Comparison of ENCODE assay signal across 7 mouse cellular contexts in the genomic region with DNA sequence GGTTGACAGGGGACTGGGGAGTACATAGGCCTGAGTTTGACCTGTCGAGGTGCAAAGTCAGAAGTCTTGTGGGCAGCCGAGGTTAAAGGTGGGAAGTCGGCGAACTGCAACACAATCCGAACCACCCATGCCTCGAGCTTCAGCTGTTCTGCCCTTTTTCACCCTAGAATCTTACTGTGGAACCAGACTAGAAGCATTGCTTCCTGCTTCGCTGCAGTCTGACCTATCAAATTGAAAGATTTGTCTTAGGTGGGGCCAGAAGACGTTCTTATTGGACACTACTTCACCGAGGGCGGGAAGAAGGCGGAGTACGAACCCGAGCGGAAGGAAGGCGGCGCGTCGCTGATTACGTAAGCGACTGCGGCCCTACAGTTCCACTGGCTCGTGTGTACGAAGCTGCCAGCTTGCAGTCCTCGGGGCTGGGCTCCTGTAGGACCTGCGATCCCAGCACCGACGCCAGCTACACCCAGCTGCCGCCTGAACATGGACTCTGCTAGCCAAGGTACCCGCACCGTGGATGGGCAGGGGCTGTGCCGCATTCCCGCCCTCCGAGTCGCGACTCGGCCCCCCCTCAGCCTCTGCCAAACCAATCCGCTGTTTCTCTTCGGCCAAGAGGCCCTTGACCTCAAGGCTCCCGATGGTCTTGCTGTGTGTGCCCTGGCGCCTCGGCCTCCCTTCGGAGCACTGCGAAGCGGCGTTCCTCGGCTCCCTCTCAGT. TPM values are rescaled to one million over a fixed set of nuclear protein-coding genes. Genes with fewer than 3 reads are reported as not detected.
DNase-seq lines count a peak whose midpoint lies in the region; ATAC-seq lines count a peak whose summit lies in the region.

A gene (plus strand): TSS at position 312 of the 717 bp plus-strand sequence.

- peak; percentile 97 for ATAC-seq in intestine, embryonic 16.5 days
- peak; percentile 97 for ATAC-seq in midbrain, embryonic 11.5 days (ENCODE audit: low FRiP score)

- no peaks in the 10 kb centered on the region for H3K9me3 ChIP-seq in intestine, embryonic 16.5 days (ENCODE audit: control insufficient read depth, low read length)
- no peaks in the 10 kb centered on the region for H3K9me3 ChIP-seq in midbrain, embryonic 11.5 days (ENCODE audit: control insufficient read depth, low read length)

- peak; percentile 93 for DNase-seq in adrenal gland, adult 8-10 months
- peak; percentile 92 for DNase-seq in embryo, embryonic 9.5 days (ENCODE audit: extremely low spot score)
- DNase-seq in gastrocnemius, postnatal 4 days (ENCODE audit: low spot score in 2 of 2) = peak; percentile 76 to 92
- DNase-seq in left cerebral cortex, postnatal 36 days (ENCODE audit: low spot score in 2 of 2) = peak; percentile 86 to 90
- DNase-seq in midbrain, embryonic 11.5 days (ENCODE audit: low spot score, missing footprints) = peak; percentile 98
- peak; percentile 97 for DNase-seq in skeletal muscle tissue, adult 2 months (ENCODE audit: low read depth, low spot score)

- H3K36me3 ChIP-seq in intestine, embryonic 16.5 days (ENCODE audit: control insufficient read depth, insufficient read depth, low read length) = no peaks in the 10 kb centered on the region
- peaks cover 7% of the 10 kb centered on the region; the same call in 1 of the 2 replicates for H3K36me3 ChIP-seq in midbrain, embryonic 11.5 days (ENCODE audit: control insufficient read depth, insufficient read depth, low read length)

- no peaks in the 10 kb centered on the region for H3K27me3 ChIP-seq in intestine, embryonic 16.5 days (replicated peaks; ENCODE audit: control insufficient read depth, insufficient read depth, low read length)
- H3K27me3 ChIP-seq in midbrain, embryonic 11.5 days (ENCODE audit: control insufficient read depth, insufficient read depth, low read length) = no peaks in the 10 kb centered on the region

- peaks cover 9% of the 10 kb centered on the region; the same call in 1 of the 2 replicates for H3K4me1 ChIP-seq in intestine, embryonic 16.5 days (ENCODE audit: control insufficient read depth, insufficient read depth, low read length)
- peaks cover 9% of the 10 kb centered on the region for H3K4me1 ChIP-seq in midbrain, embryonic 11.5 days (ENCODE audit: control insufficient read depth, insufficient read depth, low read length)

- H3K9ac ChIP-seq in intestine, embryonic 16.5 days (ENCODE audit: low read depth, low read length) = peak within 1 kb of the TSS; percentile 96
- H3K9ac ChIP-seq in midbrain, embryonic 11.5 days (ENCODE audit: low read length) = peak within 1 kb of the TSS; percentile 93

- intact Hi-C loops in left cerebral cortex, postnatal 36 days (cut with DNase I) = loop anchor here (1.0 to 2.0 kb wide), 3 partner anchors 38 to 105 kb away; a partner anchor contains a TSS

- peak within 1 kb of the TSS; percentile 82 for H3K4me2 ChIP-seq in intestine, embryonic 16.5 days (ENCODE audit: low read depth, low read length)
- H3K4me2 ChIP-seq in midbrain, embryonic 11.5 days = peak within 1 kb of the TSS; percentile 98

- H3K4me3 ChIP-seq in intestine, embryonic 16.5 days (ENCODE audit: low read length) = peak within 1 kb of the TSS; percentile 94
- peak within 1 kb of the TSS; percentile 92 for H3K4me3 ChIP-seq in midbrain, embryonic 11.5 days (ENCODE audit: low read depth, low read length)

- H3K27ac ChIP-seq in intestine, embryonic 16.5 days (ENCODE audit: low read length) = peak within 1 kb of the TSS; percentile 97
- peak within 1 kb of the TSS; percentile 82 for H3K27ac ChIP-seq in midbrain, embryonic 11.5 days (ENCODE audit: low read depth, low read length)

- under 1% methylated on average over 46 of the region's 46 CpGs for WGBS in intestine, embryonic 16.5 days
- WGBS in midbrain, embryonic 11.5 days = under 1% methylated on average over 46 of the region's 46 CpGs

RNA-seq across cellular contexts. Expression of the gene that starts here (rescaled TPM):
- 100 to 1,000 TPM; 117 to 138 (median 127) TPM for total RNA-seq in adrenal gland, adult 8-10 months (2022)
- total RNA-seq in gastrocnemius, postnatal 4 days (2021) = 10 to 100 TPM; 86.8 to 93.0 TPM
- polyA plus RNA-seq in intestine, embryonic 16.5 days (2015; fragmentation: Nextera tagmentation; extraction: Ambion mirVana) = 122 and 134 TPM in 2 replicates
- total RNA-seq in left cerebral cortex, postnatal 36 days (2021) = 10 to 100 TPM; 64.1 to 72.6 TPM
- polyA plus RNA-seq in midbrain, embryonic 11.5 days (2014; fragmentation: Nextera tagmentation; extraction: Ambion mirVana) = 146 and 149 TPM in 2 replicates

Comparison
In these comparisons a context has a peak if more than half of its experiments do, and no peak if none do; other contexts are left out.
1. Peak in every context shown above with its lines: DNase-seq, ATAC-seq, H3K4me3 ChIP-seq and H3K27ac ChIP-seq.